Mouse (Mus musculus): Measurements from ENCODE around the gene Angptl7. TPM values are rescaled to one million over a fixed set of nuclear protein-coding genes. Genes with fewer than 3 reads are reported as not detected.

Angptl7 gene
- 1.9 and 2.4 TPM in 2 replicates for polyA plus RNA-seq (2012; rRNA removed)

DNA sequence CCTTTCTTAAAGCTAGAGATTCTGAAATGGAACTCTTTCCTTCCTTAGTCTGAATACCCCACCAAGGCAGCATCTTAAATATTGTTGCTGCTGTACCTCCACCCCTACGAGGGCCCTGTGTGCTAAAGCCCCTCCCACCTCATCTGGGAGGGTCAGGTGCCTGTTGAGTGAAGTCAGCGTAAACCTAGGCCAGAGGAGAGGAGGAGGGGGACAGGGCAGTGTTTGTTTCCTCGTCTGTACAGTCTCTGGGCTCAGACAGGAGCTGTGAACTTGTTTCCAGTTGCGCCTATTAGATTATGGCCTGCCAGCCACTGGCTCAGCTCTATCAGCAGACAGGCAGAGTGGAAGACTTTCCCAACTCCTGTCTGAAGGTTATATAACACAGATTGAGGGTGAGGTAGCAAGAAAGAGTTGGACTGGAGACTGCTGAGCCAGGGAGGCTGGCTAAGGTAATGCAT, at the start of gene Angptl7:
Gene Angptl7 (minus strand): TSS at position 51 of the 458 bp plus-strand sequence.
- H3K4me1 ChIP-seq (replicated peaks; ENCODE audit: control insufficient read depth, insufficient read depth, low read length) = peaks cover 6% of the 10 kb centered on the region
- no peak for DNase-seq
- H3K36me3 ChIP-seq (ENCODE audit: control insufficient read depth, insufficient read depth, low read length) = no peaks in the 10 kb centered on the region
- WGBS = 52% methylated on average over 4 of the region's 4 CpGs
- no peak within 1 kb of the TSS for H3K27ac ChIP-seq (ENCODE audit: control insufficient read depth, insufficient read depth, low read length)
- no peaks in the 10 kb centered on the region for H3K27me3 ChIP-seq (ENCODE audit: control insufficient read depth, insufficient read depth, low read length)
- H3K4me3 ChIP-seq (ENCODE audit: control insufficient read depth, insufficient read depth, low read length) = no peak within 1 kb of the TSS
- TF ChIP-seq CTCF (IDR thresholded peaks at IDR 0.05; ENCODE audit: borderline replicate concordance, control insufficient read depth, extremely low read depth, insufficient read depth, low read length, poor library complexity) = no peak
- TF ChIP-seq POLR2A (IDR thresholded peaks at IDR 0.05; ENCODE audit: control insufficient read depth, extremely low read depth, insufficient read depth, low read length, poor library complexity) = no peak

DNA sequence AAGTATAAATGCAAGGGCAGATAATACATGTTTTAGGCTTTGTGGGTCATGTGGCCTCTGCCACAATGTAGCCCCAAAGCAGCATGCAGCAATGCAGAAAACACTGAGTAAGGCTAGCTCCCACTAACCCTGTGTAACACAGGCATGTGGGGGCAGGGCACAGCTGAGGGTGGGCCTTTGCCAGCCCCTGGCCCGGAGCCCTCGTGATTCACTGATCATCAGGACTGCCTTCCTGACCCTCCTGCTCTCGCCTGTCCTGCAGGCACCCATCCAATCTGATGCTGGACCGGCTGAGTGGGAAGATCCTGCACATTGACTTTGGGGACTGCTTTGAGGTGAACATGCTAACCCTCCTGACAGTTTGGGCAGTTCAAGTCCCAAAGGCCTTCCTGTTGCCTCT, 48.8 kb upstream of the Angptl7 start:
- TF ChIP-seq CTCF (IDR thresholded peaks at IDR 0.05; ENCODE audit: borderline replicate concordance, control insufficient read depth, extremely low read depth, insufficient read depth, low read length, poor library complexity) (no peak), POLR2A (IDR thresholded peaks at IDR 0.05; ENCODE audit: control insufficient read depth, extremely low read depth, insufficient read depth, low read length, poor library complexity) (no peak)
- no peak for DNase-seq
- no peaks in the 10 kb centered on the region for H3K27me3 ChIP-seq (ENCODE audit: control insufficient read depth, insufficient read depth, low read length)
- H3K27ac ChIP-seq (ENCODE audit: control insufficient read depth, insufficient read depth, low read length) = no peak overlapping the region
- WGBS = 97% methylated on average over 4 of the region's 4 CpGs
- peaks cover 64% of the 10 kb centered on the region for H3K36me3 ChIP-seq (ENCODE audit: control insufficient read depth, insufficient read depth, low read length)
- no peaks in the 10 kb centered on the region for H3K4me1 ChIP-seq (replicated peaks; ENCODE audit: control insufficient read depth, insufficient read depth, low read length)
- no peak overlapping the region for H3K4me3 ChIP-seq (ENCODE audit: control insufficient read depth, insufficient read depth, low read length)

GRCm38 (mm10) chr4:148535876-148536275, 35.6 kb upstream of the Angptl7 start:
- WGBS = 96% methylated on average over 3 of the region's 3 CpGs
- no peak for DNase-seq
- H3K4me1 ChIP-seq (replicated peaks; ENCODE audit: control insufficient read depth, insufficient read depth, low read length) = no peaks in the 10 kb centered on the region
- TF ChIP-seq POLR2A (IDR thresholded peaks at IDR 0.05; ENCODE audit: control insufficient read depth, extremely low read depth, insufficient read depth, low read length, poor library complexity) = no peak
- no peak for TF ChIP-seq CTCF (IDR thresholded peaks at IDR 0.05; ENCODE audit: borderline replicate concordance, control insufficient read depth, extremely low read depth, insufficient read depth, low read length, poor library complexity)
- H3K36me3 ChIP-seq (ENCODE audit: control insufficient read depth, insufficient read depth, low read length) = peaks cover 48% of the 10 kb centered on the region
- no peak overlapping the region for H3K4me3 ChIP-seq (ENCODE audit: control insufficient read depth, insufficient read depth, low read length)
- no peak overlapping the region for H3K27ac ChIP-seq (ENCODE audit: control insufficient read depth, insufficient read depth, low read length)
- H3K27me3 ChIP-seq (ENCODE audit: control insufficient read depth, insufficient read depth, low read length) = no peaks in the 10 kb centered on the region

DNA sequence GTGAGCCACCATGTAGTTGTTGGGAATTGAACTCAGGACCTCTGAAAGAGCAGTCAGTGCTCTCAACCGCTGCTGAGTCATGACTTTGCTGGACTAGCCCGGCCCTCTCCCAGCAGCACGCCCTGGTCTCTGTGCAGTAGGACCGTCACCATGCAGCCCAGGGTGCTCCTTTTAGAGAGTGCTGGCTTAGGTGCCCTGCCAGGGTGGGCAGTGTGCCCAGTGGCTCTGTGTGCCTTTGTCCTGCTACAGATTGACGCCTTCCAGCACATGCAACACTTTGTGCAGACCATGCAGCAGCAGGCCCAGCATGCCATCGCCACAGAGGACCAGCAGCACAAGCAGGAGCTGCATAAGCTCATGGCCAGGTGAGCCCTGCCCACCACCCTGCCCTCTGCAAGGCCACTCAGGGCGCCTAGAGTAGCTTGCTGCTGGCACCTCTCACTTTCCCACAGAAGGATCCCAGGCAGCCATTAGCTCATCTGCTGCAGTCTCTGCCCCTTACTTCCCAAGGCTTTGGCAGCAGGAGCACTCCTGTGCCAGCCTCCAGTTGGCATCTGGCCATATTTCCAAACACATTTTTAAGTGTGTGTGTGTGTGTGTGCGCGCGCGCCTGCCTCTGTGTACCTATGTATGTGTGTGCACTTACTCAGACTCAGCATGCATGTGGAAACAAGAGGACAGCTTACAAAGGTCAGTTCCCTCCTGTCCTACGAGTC, 33.5 kb upstream of the Angptl7 start:
- no peak for TF ChIP-seq POLR2A (IDR thresholded peaks at IDR 0.05; ENCODE audit: control insufficient read depth, extremely low read depth, insufficient read depth, low read length, poor library complexity)
- no peak for TF ChIP-seq CTCF (IDR thresholded peaks at IDR 0.05; ENCODE audit: borderline replicate concordance, control insufficient read depth, extremely low read depth, insufficient read depth, low read length, poor library complexity)
- Histone ChIP-seq H3K36me3 (ENCODE audit: control insufficient read depth, insufficient read depth, low read length) (peaks cover 39% of the 10 kb centered on the region), H3K27ac (ENCODE audit: control insufficient read depth, insufficient read depth, low read length) (no peak overlapping the region), H3K4me3 (ENCODE audit: control insufficient read depth, insufficient read depth, low read length) (no peak overlapping the region), H3K27me3 (ENCODE audit: control insufficient read depth, insufficient read depth, low read length) (no peaks in the 10 kb centered on the region), H3K4me1 (replicated peaks; ENCODE audit: control insufficient read depth, insufficient read depth, low read length) (no peaks in the 10 kb centered on the region)
- no peak for DNase-seq
- WGBS = 98% methylated on average over 12 of the region's 12 CpGs

- no peaks in the 10 kb centered on the region for H3K27me3 ChIP-seq (ENCODE audit: control insufficient read depth, insufficient read depth, low read length)
- peaks cover 31% of the 10 kb centered on the region for H3K36me3 ChIP-seq (ENCODE audit: control insufficient read depth, insufficient read depth, low read length)
- DNase-seq = no peak
- TF ChIP-seq POLR2A (IDR thresholded peaks at IDR 0.05; ENCODE audit: control insufficient read depth, extremely low read depth, insufficient read depth, low read length, poor library complexity) = no peak
- no peak for TF ChIP-seq CTCF (IDR thresholded peaks at IDR 0.05; ENCODE audit: borderline replicate concordance, control insufficient read depth, extremely low read depth, insufficient read depth, low read length, poor library complexity)
- no peaks in the 10 kb centered on the region for H3K4me1 ChIP-seq (replicated peaks; ENCODE audit: control insufficient read depth, insufficient read depth, low read length)
- WGBS = 97% methylated on average over 3 of the region's 3 CpGs
- no peak overlapping the region for H3K4me3 ChIP-seq (ENCODE audit: control insufficient read depth, insufficient read depth, low read length)
- H3K27ac ChIP-seq (ENCODE audit: control insufficient read depth, insufficient read depth, low read length) = no peak overlapping the region
Observed at GRCm38 (mm10) chr4:148532516-148532915, 32.3 kb upstream of the Angptl7 start.

- Histone ChIP-seq H3K27ac (ENCODE audit: control insufficient read depth, insufficient read depth, low read length) (no peak overlapping the region), H3K27me3 (ENCODE audit: control insufficient read depth, insufficient read depth, low read length) (no peaks in the 10 kb centered on the region), H3K36me3 (ENCODE audit: control insufficient read depth, insufficient read depth, low read length) (peaks cover 35% of the 10 kb centered on the region), H3K4me3 (ENCODE audit: control insufficient read depth, insufficient read depth, low read length) (no peak overlapping the region), H3K4me1 (replicated peaks; ENCODE audit: control insufficient read depth, insufficient read depth, low read length) (no peaks in the 10 kb centered on the region)
- DNase-seq = no peak
- WGBS = 95% methylated on average over 4 of the region's 4 CpGs
- TF ChIP-seq CTCF (IDR thresholded peaks at IDR 0.05; ENCODE audit: borderline replicate concordance, control insufficient read depth, extremely low read depth, insufficient read depth, low read length, poor library complexity) (no peak), POLR2A (IDR thresholded peaks at IDR 0.05; ENCODE audit: control insufficient read depth, extremely low read depth, insufficient read depth, low read length, poor library complexity) (no peak)
Observed at GRCm38 (mm10) chr4:148531341-148531740, 31.1 kb upstream of the Angptl7 start.
